Mouse (Mus musculus) heart, adult 18-20 months (tissue): ENCODE measurements around the gene Prima1. TPM values are rescaled to one million over a fixed set of nuclear protein-coding genes. Genes with fewer than 3 reads are reported as not detected.

ENCODE experiments used
- DNase-seq, 2 experiments: peaks; one replicate each; pipeline ENCODE4 v3.0.0; 2021 to 2022; ENCODE audit warnings: mixed read lengths in 1 of 2
- long read RNA-seq, 2 experiments: library from polyadenylated mRNA; stranded (forward); transcript quantifications; one replicate each; pipeline ENCODE4 v2.0.0; 2021
- total RNA-seq, 2 experiments: library from RNA; stranded (reverse); gene quantifications; 2 replicates each; pipeline ENCODE4 v1.2.3; 2021

Prima1 gene
- under 1 TPM in 1 of 2 experiments, not detected in 1; 0.40 TPM for total RNA-seq
- long read RNA-seq, experiment 1: 0 reads
- long read RNA-seq, experiment 2: 0 reads

- DNase-seq: peak; percentile 60 to 68
Measured at GRCm38 (mm10) chr12:103242083-103242581, at the start of gene Prima1. TSS of gene Prima1 (minus strand) at chr12:103242150.

- no peak for DNase-seq
Measured at GRCm38 (mm10) chr12:103287276-103287675, 45.3 kb upstream of the Prima1 start.

- no peak for DNase-seq
Measured at GRCm38 (mm10) chr12:103283411-103283810, 41.5 kb upstream of the Prima1 start.

GRCm38 (mm10) chr12:103282936-103283335 is 41.0 kb upstream of the Prima1 start:
- DNase-seq: no peak

- DNase-seq: peak; percentile 54 to 63
Measured at GRCm38 (mm10) chr12:103281912-103282311, 40.0 kb upstream of the Prima1 start.

GRCm38 (mm10) chr12:103281491-103281890 is 39.5 kb upstream of the Prima1 start:
- DNase-seq: peak in 1 of 2 experiments; percentile 4

- DNase-seq: no peak
Measured at GRCm38 (mm10) chr12:103276422-103276821, 34.5 kb upstream of the Prima1 start.

GRCm38 (mm10) chr12:103273732-103274131 is 31.8 kb upstream of the Prima1 start:
- DNase-seq: no peak

GRCm38 (mm10) chr12:103273051-103273450 is 31.1 kb upstream of the Prima1 start:
- DNase-seq: no peak

GRCm38 (mm10) chr12:103272176-103272575 is 30.2 kb upstream of the Prima1 start:
- DNase-seq: no peak

- DNase-seq: no peak
Measured at GRCm38 (mm10) chr12:103266605-103267004, 24.7 kb upstream of the Prima1 start.

GRCm38 (mm10) chr12:103262017-103262865 is 20.3 kb upstream of the Prima1 start:
- peak in 1 of 2 experiments; percentile 10 for DNase-seq

- DNase-seq: no peak
Measured at GRCm38 (mm10) chr12:103252901-103253434, 11.0 kb upstream of the Prima1 start.

GRCm38 (mm10) chr12:103251151-103251550 is 9.2 kb upstream of the Prima1 start:
- DNase-seq: peak; percentile 8 to 33

- no peak for DNase-seq
Measured at GRCm38 (mm10) chr12:103250333-103250732, 8.4 kb upstream of the Prima1 start.

- DNase-seq: no peak
Measured at GRCm38 (mm10) chr12:103243041-103243440, 1.1 kb upstream of the Prima1 start.

GRCm38 (mm10) chr12:103242591-103243025 is 658 bp upstream of the Prima1 start:
- DNase-seq: peak; percentile 45 to 49

GRCm38 (mm10) chr12:103241311-103242082 is 453 bp downstream of the Prima1 start:
- DNase-seq: no peak

- no peak for DNase-seq
Measured at GRCm38 (mm10) chr12:103238924-103239460, 3.0 kb downstream of the Prima1 start.

- no peak for DNase-seq
Measured at GRCm38 (mm10) chr12:103235856-103236255, 6.1 kb downstream of the Prima1 start.

- DNase-seq: no peak
Measured at GRCm38 (mm10) chr12:103235251-103235650, 6.7 kb downstream of the Prima1 start.

- DNase-seq: no peak
Measured at GRCm38 (mm10) chr12:103229058-103229457, 12.9 kb downstream of the Prima1 start.
